Mouse (Mus musculus): ENCODE results near the gene Fgfr1op2.
"Not testable (repeated sequence)": the region's sequence is repeated elsewhere in the genome, so short reads cannot be mapped to it uniquely, and the experiment has no call there.

The Fgfr1op2 gene

DNA sequence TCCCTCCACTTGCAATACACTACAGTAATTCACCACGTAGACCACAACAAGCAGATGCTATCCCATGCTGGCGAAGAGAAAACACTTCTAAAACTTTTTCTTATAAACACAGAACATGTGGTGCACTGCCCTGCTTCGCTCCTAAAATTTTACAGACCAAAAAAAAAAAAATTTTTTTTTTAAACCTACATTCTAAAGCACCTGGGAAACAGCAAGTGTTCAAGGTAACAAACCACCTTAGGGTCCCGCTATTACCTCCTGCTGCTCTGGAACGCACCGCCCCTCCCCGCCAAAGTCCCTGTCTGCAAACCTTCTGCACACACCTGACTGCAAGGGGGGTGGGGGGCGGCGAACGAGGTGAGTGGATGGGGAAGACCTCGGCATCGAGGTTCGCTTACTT, at the start of gene Fgfr1op2:
Fgfr1op2 (plus strand) TSS at position 301 of the 400 bp plus-strand sequence.
- DNase-seq (ENCODE audit: low spot score in 2 of 2) = no peak

- no peak for DNase-seq (ENCODE audit: low spot score in 2 of 2)
These were observed 49.5 kb upstream of the Fgfr1op2 start for GRCm38 (mm10) chr6:146527537-146527936.

GRCm38 (mm10) chr6:146530363-146530762, 46.6 kb upstream of the Fgfr1op2 start:
- DNase-seq (ENCODE audit: low spot score in 2 of 2) = no peak

DNA sequence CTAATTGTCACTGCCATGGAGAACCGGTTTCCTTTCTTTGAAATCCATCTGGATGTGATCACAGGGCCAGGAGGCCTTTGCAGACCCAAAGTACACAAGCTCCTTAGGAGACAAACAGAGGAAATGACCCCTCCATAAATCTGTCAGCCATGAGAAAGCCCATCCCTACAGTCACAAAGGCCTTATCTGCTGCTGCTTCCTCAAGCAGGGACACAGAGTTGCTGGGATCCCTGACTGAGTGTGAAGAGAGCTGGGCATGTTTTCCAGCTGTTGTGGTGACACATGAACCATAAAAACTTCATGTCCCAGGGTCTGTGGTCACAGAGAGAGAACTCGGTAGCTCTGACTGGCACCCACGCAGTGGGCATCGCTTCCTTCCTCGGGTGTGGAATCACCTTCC, 46.2 kb upstream of the Fgfr1op2 start:
- DNase-seq (ENCODE audit: low spot score in 2 of 2) = no peak

GRCm38 (mm10) chr6:146533146-146533545, 43.9 kb upstream of the Fgfr1op2 start:
- DNase-seq (ENCODE audit: low spot score in 2 of 2) = no peak

GRCm38 (mm10) chr6:146535501-146535900, 41.5 kb upstream of the Fgfr1op2 start:
- DNase-seq (ENCODE audit: low spot score in 2 of 2) = no peak

DNA sequence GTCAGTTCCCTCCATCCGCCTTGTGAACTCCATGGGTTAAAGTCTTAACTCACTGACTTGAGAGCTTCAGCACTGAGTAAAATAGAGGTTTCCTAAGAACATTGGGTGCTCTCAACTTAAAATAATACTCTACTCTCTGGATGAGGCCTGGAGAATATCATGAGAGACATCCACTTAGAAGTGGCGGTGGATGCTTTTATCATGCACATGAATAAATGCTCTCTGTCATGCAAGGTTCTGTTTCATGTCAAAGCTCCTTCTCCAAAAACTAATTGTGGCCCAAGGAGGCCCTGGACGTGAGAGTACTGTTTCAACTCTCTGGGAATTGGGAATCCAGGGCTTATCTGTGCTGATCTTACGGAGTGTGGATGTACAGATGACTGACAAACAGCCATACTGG, 39.9 kb upstream of the Fgfr1op2 start:
- no peak for DNase-seq (ENCODE audit: low spot score in 2 of 2)

- no peak for DNase-seq (ENCODE audit: low spot score in 2 of 2)
These were observed 38.9 kb upstream of the Fgfr1op2 start for GRCm38 (mm10) chr6:146538071-146538470.

- DNase-seq (ENCODE audit: low spot score in 2 of 2) = no peak
These were observed 38.3 kb upstream of the Fgfr1op2 start for GRCm38 (mm10) chr6:146538661-146539060.

- no peak for DNase-seq (ENCODE audit: low spot score in 2 of 2)
These were observed 36.6 kb upstream of the Fgfr1op2 start for GRCm38 (mm10) chr6:146540386-146540785.

- no peak for DNase-seq (ENCODE audit: low spot score in 2 of 2)
These were observed 32.4 kb upstream of the Fgfr1op2 start for GRCm38 (mm10) chr6:146544622-146545021.

GRCm38 (mm10) chr6:146545289-146545865, 31.6 kb upstream of the Fgfr1op2 start:
- DNase-seq (ENCODE audit: low spot score in 2 of 2) = no peak

DNA sequence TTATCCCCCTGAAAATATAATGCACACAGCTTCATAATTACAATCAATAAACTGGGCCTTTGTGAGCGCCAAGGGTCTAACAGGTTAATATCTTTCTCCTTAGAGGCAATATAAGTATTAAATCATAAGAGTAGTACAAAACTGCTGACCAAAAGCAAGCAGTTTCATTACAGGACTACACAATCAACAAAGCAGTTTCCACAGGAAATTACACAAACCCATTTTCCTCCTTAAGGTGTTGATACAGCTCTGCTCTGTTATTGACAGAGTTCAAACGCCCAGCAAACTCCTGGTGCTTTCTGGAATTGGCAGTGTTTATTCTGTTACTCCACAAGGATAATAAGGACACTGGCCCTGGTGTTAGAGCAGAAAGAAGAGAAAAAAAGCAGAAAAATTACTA, 26.6 kb upstream of the Fgfr1op2 start:
- no peak for DNase-seq (ENCODE audit: low spot score in 2 of 2)

DNA sequence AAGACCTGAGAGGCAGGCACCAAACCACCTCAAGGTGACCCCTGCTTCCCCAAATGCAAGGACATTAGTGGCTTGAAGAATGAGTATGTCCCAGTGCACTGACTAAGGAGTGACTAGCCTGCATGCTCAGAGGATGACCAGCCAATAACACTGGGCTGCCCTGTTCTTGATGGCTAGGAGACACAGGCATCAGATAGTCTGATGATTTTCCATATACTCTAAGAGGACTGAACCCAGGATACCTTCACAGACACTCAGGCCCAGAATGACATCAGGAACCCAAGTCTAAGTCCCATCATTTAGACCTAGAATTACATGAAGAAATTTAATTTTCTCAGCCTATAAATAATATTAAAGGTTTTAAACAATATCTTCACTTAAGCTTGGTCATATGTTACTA, 25.7 kb upstream of the Fgfr1op2 start:
- DNase-seq (ENCODE audit: low spot score in 2 of 2) = no peak

DNA sequence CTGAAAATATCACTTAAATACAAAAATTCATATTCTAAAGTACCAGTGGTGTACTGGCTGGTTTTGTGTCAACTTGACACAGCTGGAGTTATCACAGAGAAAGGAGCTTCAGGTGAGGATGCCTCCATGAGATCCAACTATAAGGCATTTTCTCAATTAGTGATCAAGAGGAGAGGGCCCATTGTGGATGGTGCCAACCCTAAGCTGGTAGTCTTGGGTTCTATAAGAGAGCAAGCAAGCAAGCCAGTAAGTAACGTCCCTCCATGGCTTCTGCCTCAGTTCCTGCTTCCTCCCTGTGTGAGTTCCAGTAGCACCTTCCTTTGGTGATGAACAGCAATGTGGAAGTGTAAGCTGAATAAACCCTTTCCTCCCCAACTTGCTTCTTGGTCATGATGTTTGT, 14.5 kb upstream of the Fgfr1op2 start:
- not testable (repeated sequence) for DNase-seq (ENCODE audit: low spot score in 2 of 2)

- no peak for DNase-seq (ENCODE audit: low spot score in 2 of 2)
These were observed 4.9 kb upstream of the Fgfr1op2 start for GRCm38 (mm10) chr6:146572073-146572472.

- DNase-seq (ENCODE audit: low spot score in 2 of 2) = peak; percentile 89 to 95
These were observed 507 bp downstream of the Fgfr1op2 start, which contains the start of gene Ints13 for GRCm38 (mm10) chr6:146577310-146578109. TSS of gene Ints13 (minus strand) at chr6:146577835.

DNA sequence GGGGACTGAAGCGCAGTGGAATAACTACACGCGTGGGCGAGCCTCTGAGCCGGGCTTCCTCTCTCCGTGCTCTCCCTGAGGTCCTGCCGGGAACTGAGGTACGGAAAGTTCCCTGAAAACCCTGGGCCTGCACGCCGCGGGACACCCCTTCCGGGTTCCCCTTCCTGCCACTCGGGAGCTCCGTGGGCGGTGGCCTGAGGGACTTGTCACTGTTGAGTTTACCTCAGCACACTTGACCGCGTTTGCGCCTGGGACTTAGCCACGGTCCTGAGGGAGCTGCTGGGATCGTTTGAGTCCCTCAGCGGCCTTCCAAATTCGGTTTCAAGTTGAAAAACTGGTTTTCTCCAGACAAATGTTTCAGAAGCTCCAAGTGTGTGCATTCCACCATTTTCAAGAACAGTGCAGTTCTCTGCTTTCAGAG, 1.1 kb downstream of the Fgfr1op2 start:
- peak; percentile 58 to 65 for DNase-seq (ENCODE audit: low spot score in 2 of 2)

- no peak for DNase-seq (ENCODE audit: low spot score in 2 of 2)
These were observed 1.6 kb downstream of the Fgfr1op2 start for GRCm38 (mm10) chr6:146578586-146578985.

GRCm38 (mm10) chr6:146580381-146580926, 3.5 kb downstream of the Fgfr1op2 start:
- DNase-seq (ENCODE audit: low spot score in 2 of 2) = no peak

- DNase-seq (ENCODE audit: low spot score in 2 of 2) = no peak
These were observed 6.5 kb downstream of the Fgfr1op2 start for GRCm38 (mm10) chr6:146583366-146584046.

DNA sequence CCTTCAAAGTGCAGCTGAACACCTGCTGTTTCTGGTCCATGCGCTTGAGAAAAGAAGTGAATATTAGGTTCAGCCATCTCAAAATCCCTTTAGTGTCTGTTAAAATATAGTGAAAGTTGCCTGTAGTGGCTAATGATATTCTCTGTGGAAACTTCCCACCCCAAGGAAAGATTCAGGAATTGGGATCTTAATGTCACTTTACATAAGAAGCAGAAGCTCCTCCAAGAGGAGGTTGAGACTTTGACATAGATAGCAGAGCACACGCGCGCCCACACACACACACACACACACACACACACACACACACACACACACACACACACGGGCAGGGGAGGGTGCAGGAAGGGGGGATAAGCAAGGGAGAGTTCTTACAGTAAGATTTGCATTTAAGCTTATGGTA, 8.1 kb downstream of the Fgfr1op2 start:
- DNase-seq (ENCODE audit: low spot score in 2 of 2) = no peak

Data from spleen, postnatal 14 days (tissue).